Mouse (Mus musculus): ENCODE data around the gene Bsn. TPM values are rescaled to one million over a fixed set of nuclear protein-coding genes. Genes with fewer than 3 reads are reported as not detected.
"Not testable (repeated sequence)": the region's sequence is repeated elsewhere in the genome, so short reads cannot be mapped to it uniquely, and the experiment has no call there.

Gene Bsn
- polyA plus RNA-seq, 1 experiment from 2014 or later = 0.97 TPM

DNA sequence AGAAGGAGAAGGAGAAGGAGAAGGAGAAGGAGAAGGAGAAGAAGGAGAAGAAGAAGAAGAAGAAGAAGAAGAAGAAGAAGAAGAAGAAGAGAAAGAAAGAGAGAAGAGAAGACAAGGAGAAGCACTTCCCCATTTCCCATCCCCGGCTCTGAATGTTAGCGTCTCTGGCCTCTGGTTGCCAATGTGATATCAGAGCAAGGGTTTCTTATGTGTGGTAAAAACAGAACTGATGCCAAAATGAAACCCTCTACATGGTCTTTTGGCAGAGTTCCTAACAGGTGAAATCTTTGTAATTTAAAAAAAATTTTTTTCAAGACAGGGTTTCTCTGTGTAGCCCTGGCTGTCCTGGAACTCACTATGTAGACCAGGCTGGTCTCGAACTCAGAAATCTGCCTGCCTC, 54.5 kb downstream of the Bsn start:
- not testable (repeated sequence) for H3K4me1 ChIP-seq (ENCODE audit: control insufficient read depth, insufficient read depth, low read length); H3K27ac ChIP-seq (replicated peaks; ENCODE audit: low read depth, low read length); H3K9ac ChIP-seq (replicated peaks; ENCODE audit: low read length); H3K4me2 ChIP-seq (ENCODE audit: low read depth, low read length); H3K4me3 ChIP-seq (ENCODE audit: low read depth, low read length); H3K27me3 ChIP-seq (ENCODE audit: control insufficient read depth, insufficient read depth, low read length); H3K9me3 ChIP-seq (replicated peaks; ENCODE audit: control insufficient read depth, low read length); ATAC-seq (replicated peaks; ENCODE audit: insufficient number of reproducible peaks, low FRiP score, low TSS enrichment, low read depth); H3K36me3 ChIP-seq (replicated peaks; ENCODE audit: control insufficient read depth, insufficient read depth, low read depth, low read length); DNase-seq (ENCODE audit: low spot score)
- WGBS = 94% methylated on average over 3 of the region's 3 CpGs

DNA sequence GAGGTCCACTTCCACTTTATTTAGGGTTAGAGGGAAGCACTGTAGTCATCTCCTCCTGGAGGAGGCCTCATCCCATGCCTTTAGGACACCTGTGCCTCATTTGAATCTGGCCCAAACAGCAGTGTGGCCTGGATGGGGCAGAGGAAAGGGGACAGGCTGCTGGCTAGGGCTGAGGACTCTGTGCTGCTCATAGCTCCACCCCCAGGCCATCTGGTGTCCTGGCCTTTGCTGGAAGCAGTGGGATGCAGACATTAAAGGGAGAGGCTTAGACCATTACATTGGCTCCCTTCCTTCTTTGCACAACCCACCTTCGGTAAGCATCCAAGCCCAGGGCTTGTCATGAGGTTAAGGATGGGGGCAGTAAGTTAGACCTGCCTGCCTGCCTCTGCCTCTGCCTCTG, 56.7 kb downstream of the Bsn start:
- no peak overlapping the region for H3K4me2 ChIP-seq (ENCODE audit: low read depth, low read length)
- H3K36me3 ChIP-seq (replicated peaks; ENCODE audit: control insufficient read depth, insufficient read depth, low read depth, low read length) = no peaks in the 10 kb centered on the region
- DNase-seq (ENCODE audit: low spot score) (no peak), ATAC-seq (replicated peaks; ENCODE audit: insufficient number of reproducible peaks, low FRiP score, low TSS enrichment, low read depth) (no peak)
- H3K4me3 ChIP-seq (ENCODE audit: low read depth, low read length) = no peak overlapping the region
- H3K4me1 ChIP-seq (ENCODE audit: control insufficient read depth, insufficient read depth, low read length) = no peaks in the 10 kb centered on the region; the same call in 1 of the 2 replicates
- H3K27ac ChIP-seq (replicated peaks; ENCODE audit: low read depth, low read length) = no peak overlapping the region
- H3K9ac ChIP-seq (replicated peaks; ENCODE audit: low read length) = no peak overlapping the region
- WGBS = 63% methylated on average over 1 of the region's 1 CpGs
- H3K27me3 ChIP-seq (ENCODE audit: control insufficient read depth, insufficient read depth, low read length) = no peaks in the 10 kb centered on the region
- no peaks in the 10 kb centered on the region for H3K9me3 ChIP-seq (replicated peaks; ENCODE audit: control insufficient read depth, low read length)

DNA sequence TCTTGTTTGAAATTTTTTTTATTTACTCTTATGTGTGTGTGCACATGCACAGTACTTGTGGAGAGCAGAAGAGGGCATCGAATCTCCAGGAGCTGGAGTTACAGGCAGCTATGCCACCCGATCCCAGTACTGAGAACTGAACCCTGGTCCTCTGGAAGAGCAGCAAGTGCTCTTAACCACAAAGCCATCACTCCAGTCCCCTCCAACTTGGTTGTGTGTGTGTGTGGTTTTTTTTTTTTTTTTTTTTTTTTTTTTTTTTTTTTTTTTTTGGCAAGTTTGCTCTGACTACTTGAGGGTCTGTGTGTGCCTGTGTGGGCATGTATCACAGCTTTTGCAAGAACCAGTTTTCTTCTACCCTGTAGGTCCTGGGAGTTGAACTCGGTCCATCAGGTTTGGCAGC, 57.8 kb downstream of the Bsn start:
- no peaks in the 10 kb centered on the region for H3K36me3 ChIP-seq (replicated peaks; ENCODE audit: control insufficient read depth, insufficient read depth, low read depth, low read length)
- no peaks in the 10 kb centered on the region; the same call in 1 of the 2 replicates for H3K4me1 ChIP-seq (ENCODE audit: control insufficient read depth, insufficient read depth, low read length)
- ATAC-seq (replicated peaks; ENCODE audit: insufficient number of reproducible peaks, low FRiP score, low TSS enrichment, low read depth) = no peak
- H3K27ac ChIP-seq (replicated peaks; ENCODE audit: low read depth, low read length) = no peak overlapping the region
- no peak overlapping the region for H3K4me3 ChIP-seq (ENCODE audit: low read depth, low read length)
- no peaks in the 10 kb centered on the region for H3K9me3 ChIP-seq (replicated peaks; ENCODE audit: control insufficient read depth, low read length)
- H3K9ac ChIP-seq (replicated peaks; ENCODE audit: low read length) = no peak overlapping the region
- H3K4me2 ChIP-seq (ENCODE audit: low read depth, low read length) = no peak overlapping the region
- no peak for DNase-seq (ENCODE audit: low spot score)
- H3K27me3 ChIP-seq (ENCODE audit: control insufficient read depth, insufficient read depth, low read length) = no peaks in the 10 kb centered on the region
- WGBS = 94% methylated on average over 3 of the region's 3 CpGs

DNA sequence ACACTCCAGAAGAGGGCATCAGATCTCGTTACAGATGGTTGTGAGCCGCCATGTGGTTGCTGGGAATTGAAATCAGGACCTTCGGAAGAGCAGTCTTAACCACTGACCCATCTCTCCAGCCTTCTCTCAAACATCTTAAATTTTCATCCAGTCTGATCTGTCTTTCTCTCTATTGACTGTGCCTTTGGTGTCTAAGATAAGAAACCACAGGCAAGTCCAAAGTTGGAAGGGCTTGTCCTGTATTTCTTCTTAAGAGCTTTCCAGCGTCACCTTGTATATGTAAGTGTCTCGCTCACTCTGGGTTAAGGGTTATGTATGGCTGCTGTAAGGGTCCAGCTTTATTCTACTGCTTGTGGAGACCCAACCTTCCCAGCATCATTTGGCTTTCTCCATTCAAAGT, 58.7 kb downstream of the Bsn start:
- DNase-seq (ENCODE audit: low spot score) (no peak), ATAC-seq (replicated peaks; ENCODE audit: insufficient number of reproducible peaks, low FRiP score, low TSS enrichment, low read depth) (no peak)
- no peaks in the 10 kb centered on the region for H3K4me1 ChIP-seq (ENCODE audit: control insufficient read depth, insufficient read depth, low read length)
- H3K27ac ChIP-seq (replicated peaks; ENCODE audit: low read depth, low read length) = no peak overlapping the region
- 86% methylated on average over 5 of the region's 5 CpGs for WGBS
- H3K4me2 ChIP-seq (ENCODE audit: low read depth, low read length) = no peak overlapping the region
- H3K36me3 ChIP-seq (replicated peaks; ENCODE audit: control insufficient read depth, insufficient read depth, low read depth, low read length) = no peaks in the 10 kb centered on the region
- H3K27me3 ChIP-seq (ENCODE audit: control insufficient read depth, insufficient read depth, low read length) = no peaks in the 10 kb centered on the region
- no peaks in the 10 kb centered on the region for H3K9me3 ChIP-seq (replicated peaks; ENCODE audit: control insufficient read depth, low read length)
- no peak overlapping the region for H3K9ac ChIP-seq (replicated peaks; ENCODE audit: low read length)
- H3K4me3 ChIP-seq (ENCODE audit: low read depth, low read length) = no peak overlapping the region

DNA sequence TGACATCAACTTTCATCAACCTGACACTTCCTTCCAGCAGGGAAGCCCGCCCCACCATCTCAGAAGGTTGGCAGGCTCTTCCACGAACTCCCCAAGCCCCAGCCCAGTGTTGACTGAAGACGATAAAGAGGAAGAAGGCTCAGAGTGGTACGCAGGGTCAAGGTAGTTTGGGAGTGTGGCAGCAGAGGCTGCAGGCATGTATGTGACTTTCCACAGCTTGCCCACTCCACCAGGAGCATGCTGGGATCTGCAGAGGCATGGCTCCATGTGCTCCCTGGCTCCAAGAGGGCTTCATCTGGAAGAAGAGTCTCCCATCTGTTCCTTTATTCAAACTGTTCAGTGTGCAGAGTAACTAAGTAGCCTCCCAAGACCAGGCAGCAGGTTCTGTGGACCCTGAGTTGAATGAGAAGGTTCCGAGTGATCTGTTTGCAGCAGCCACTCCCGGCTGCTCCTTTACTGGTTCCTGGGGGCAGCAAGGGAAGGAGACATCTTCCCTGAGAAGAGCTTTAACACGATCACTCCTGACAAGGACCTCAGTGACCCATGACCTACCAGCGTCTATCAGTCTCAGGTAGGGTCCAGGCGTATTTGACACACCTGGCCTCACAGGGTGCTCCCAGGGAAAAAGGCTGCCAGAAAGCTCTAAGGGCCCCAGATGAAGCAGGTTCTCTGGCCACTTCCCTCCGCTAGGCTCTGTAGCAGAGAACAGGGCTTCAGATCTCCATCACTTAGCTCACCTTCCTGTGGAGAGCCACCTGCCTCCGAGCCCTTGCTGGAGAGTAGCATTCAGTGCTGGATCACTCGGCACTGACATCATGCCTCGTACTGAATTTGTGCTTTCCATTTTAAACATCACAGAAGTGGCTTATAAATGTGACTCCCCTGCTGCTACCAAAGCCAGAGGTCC, 60.9 kb downstream of the Bsn start:
- no peak overlapping the region for H3K27ac ChIP-seq (replicated peaks; ENCODE audit: low read depth, low read length)
- no peak for ATAC-seq (replicated peaks; ENCODE audit: insufficient number of reproducible peaks, low FRiP score, low TSS enrichment, low read depth)

DNA sequence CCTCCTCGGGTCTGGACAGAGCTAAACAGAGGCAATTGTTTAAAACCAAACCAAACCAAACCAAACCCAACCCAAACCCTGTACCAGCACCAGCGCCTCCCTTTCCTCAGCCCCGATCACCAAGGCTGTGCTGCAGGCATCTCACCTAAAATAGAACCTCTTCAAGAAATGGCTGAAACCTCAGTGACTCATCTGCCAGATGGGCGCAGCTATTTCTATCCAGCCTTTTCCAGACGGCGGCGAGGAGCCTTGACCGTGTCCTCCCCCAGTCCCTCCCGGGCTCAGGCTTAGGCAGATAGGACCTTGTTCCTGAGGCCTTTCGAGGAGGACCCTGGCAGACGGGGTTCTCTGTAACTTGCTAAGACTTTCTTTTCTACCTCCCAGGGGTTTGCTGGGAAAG, 61.9 kb downstream of the Bsn start:
- Histone ChIP-seq H3K9me3 (replicated peaks; ENCODE audit: control insufficient read depth, low read length) (no peaks in the 10 kb centered on the region), H3K27me3 (ENCODE audit: control insufficient read depth, insufficient read depth, low read length) (no peaks in the 10 kb centered on the region), H3K4me1 (ENCODE audit: control insufficient read depth, insufficient read depth, low read length) (no peaks in the 10 kb centered on the region), H3K4me3 (ENCODE audit: low read depth, low read length) (no peak overlapping the region), H3K27ac (replicated peaks; ENCODE audit: low read depth, low read length) (no peak overlapping the region), H3K36me3 (replicated peaks; ENCODE audit: control insufficient read depth, insufficient read depth, low read depth, low read length) (no peaks in the 10 kb centered on the region), H3K4me2 (ENCODE audit: low read depth, low read length) (no peak overlapping the region), H3K9ac (replicated peaks; ENCODE audit: low read length) (no peak overlapping the region)
- no peak for ATAC-seq (replicated peaks; ENCODE audit: insufficient number of reproducible peaks, low FRiP score, low TSS enrichment, low read depth)
- no peak for DNase-seq (ENCODE audit: low spot score)
- 85% methylated on average over 11 of the region's 11 CpGs for WGBS

More for the DNA sequence above, 60.9 kb downstream of the Bsn start:
- H3K4me3 ChIP-seq (ENCODE audit: low read depth, low read length) = no peak overlapping the region
- no peak overlapping the region for H3K4me2 ChIP-seq (ENCODE audit: low read depth, low read length)
- no peaks in the 10 kb centered on the region for H3K4me1 ChIP-seq (ENCODE audit: control insufficient read depth, insufficient read depth, low read length)
- WGBS = 82% methylated on average over 13 of the region's 13 CpGs
- DNase-seq (ENCODE audit: low spot score) = no peak
- no peaks in the 10 kb centered on the region for H3K36me3 ChIP-seq (replicated peaks; ENCODE audit: control insufficient read depth, insufficient read depth, low read depth, low read length)
- no peak overlapping the region for H3K9ac ChIP-seq (replicated peaks; ENCODE audit: low read length)
- H3K9me3 ChIP-seq (replicated peaks; ENCODE audit: control insufficient read depth, low read length) = no peaks in the 10 kb centered on the region
- H3K27me3 ChIP-seq (ENCODE audit: control insufficient read depth, insufficient read depth, low read length) = no peaks in the 10 kb centered on the region

DNA sequence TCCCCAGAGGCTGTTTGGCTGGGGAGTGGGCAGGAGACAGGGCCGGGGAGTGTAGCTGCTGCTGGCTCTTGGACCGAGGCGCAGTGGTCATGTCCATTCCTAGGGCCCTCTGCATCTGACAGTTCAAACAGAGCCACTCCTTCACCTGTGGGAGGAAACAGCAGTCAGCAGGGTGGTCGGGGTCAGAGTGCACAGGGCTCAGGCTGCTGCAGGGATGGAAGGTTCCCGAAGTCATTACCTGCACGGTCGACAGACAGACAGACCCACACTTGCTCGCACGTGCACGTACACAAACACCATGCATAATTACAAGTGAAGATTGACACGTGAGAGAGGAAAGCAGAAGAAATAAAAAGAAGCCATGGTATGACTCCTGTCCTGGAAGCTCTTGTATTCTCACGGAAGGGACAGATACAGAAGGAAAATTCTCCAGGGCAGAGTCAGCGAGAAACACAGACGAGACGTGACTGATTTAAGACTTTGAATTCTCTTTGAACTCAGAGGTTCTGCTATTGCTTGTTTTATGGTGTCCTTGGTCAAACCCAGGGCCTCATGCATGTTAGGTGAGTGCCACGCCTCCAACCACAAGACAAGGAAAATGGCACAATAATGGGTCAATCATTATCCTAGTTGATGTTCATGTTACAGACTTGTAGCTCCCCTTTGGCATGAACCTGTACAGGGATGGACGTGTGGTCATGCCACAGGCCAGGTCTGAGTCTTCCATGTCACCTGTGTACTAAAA, 63.6 kb downstream of the Bsn start:
- ATAC-seq (replicated peaks; ENCODE audit: insufficient number of reproducible peaks, low FRiP score, low TSS enrichment, low read depth) = no peak
- DNase-seq (ENCODE audit: low spot score) = no peak
- no peaks in the 10 kb centered on the region for H3K4me1 ChIP-seq (ENCODE audit: control insufficient read depth, insufficient read depth, low read length)
- no peaks in the 10 kb centered on the region for H3K27me3 ChIP-seq (ENCODE audit: control insufficient read depth, insufficient read depth, low read length)
- no peaks in the 10 kb centered on the region for H3K9me3 ChIP-seq (replicated peaks; ENCODE audit: control insufficient read depth, low read length)
- WGBS = 84% methylated on average over 17 of the region's 17 CpGs
- H3K27ac ChIP-seq (replicated peaks; ENCODE audit: low read depth, low read length) = no peak overlapping the region
- H3K4me3 ChIP-seq (ENCODE audit: low read depth, low read length) = no peak overlapping the region
- H3K4me2 ChIP-seq (ENCODE audit: low read depth, low read length) = no peak overlapping the region
- H3K9ac ChIP-seq (replicated peaks; ENCODE audit: low read length) = no peak overlapping the region
- no peaks in the 10 kb centered on the region for H3K36me3 ChIP-seq (replicated peaks; ENCODE audit: control insufficient read depth, insufficient read depth, low read depth, low read length)

DNA sequence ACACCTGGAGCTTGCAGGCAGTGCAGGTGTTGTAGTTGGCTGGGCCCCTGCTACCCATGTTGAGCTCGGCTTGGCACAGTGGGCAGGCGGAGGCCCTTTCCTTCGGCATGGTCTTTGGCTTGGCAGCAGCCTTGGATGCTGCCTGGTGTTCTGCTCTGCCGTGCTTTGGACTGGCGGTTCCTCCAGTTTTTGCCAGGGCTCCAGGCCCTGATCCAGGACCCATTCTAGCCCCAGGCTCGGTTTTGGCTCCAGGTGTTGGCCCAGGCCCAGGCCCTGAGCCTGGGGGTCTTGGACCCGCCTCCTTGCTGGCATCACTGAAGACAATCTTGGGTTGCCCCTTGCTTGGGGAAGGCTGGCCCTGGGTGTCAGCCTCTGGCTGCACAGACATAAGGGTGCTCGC, 64.5 kb downstream of the Bsn start:
- Histone ChIP-seq H3K27ac (replicated peaks; ENCODE audit: low read depth, low read length) (no peak overlapping the region), H3K9ac (replicated peaks; ENCODE audit: low read length) (no peak overlapping the region), H3K36me3 (replicated peaks; ENCODE audit: control insufficient read depth, insufficient read depth, low read depth, low read length) (no peaks in the 10 kb centered on the region), H3K27me3 (ENCODE audit: control insufficient read depth, insufficient read depth, low read length) (no peaks in the 10 kb centered on the region), H3K4me3 (ENCODE audit: low read depth, low read length) (no peak overlapping the region), H3K4me1 (ENCODE audit: control insufficient read depth, insufficient read depth, low read length) (no peaks in the 10 kb centered on the region), H3K9me3 (replicated peaks; ENCODE audit: control insufficient read depth, low read length) (no peaks in the 10 kb centered on the region), H3K4me2 (ENCODE audit: low read depth, low read length) (no peak overlapping the region)
- ATAC-seq (replicated peaks; ENCODE audit: insufficient number of reproducible peaks, low FRiP score, low TSS enrichment, low read depth) = no peak
- no peak for DNase-seq (ENCODE audit: low spot score)
- WGBS = 88% methylated on average over 8 of the region's 8 CpGs
